Mouse (Mus musculus) B cell, adult 62 days (primary cell): Measurements from ENCODE around the gene Rsad1. TPM values are rescaled to one million over a fixed set of nuclear protein-coding genes. Genes with fewer than 3 reads are reported as not detected.

ENCODE experiments used
- total RNA-seq: library from RNA; stranded (reverse); gene quantifications from 4 replicates; pipeline ENCODE4 v1.2.4, GENCODE M21; 2023

Rsad1 gene
- total RNA-seq: 6.4 to 10.8 TPM (median 9.0 TPM) in 4 replicates

GRCm38 (mm10) chr11:94548888-94549690 lies at the start of gene Rsad1:
TSS of gene Rsad1 (minus strand) at chr11:94549255.

GRCm38 (mm10) chr11:94564437-94565150 lies 15.5 kb upstream of the Rsad1 start, which contains the start of gene Chad:
TSS of gene Chad (plus strand) at chr11:94565047.

GRCm38 (mm10) chr11:94521219-94521843 lies 27.7 kb downstream of the Rsad1 start, which contains the start of gene Mycbpap:
TSS of gene Mycbpap (minus strand) at chr11:94521742.

GRCm38 (mm10) chr11:94499661-94500152 lies 49.3 kb downstream of the Rsad1 start, which contains the start of gene Epn3:
TSS of gene Epn3 (minus strand) at chr11:94499974.

Other genes starting within 250 kb of the Rsad1 start
- gene Luc7l3, start 227.3 kb downstream of the Rsad1 start, total RNA-seq: 119 to 127 TPM (median 123 TPM) in 4 replicates
- gene Ankrd40, start 221.3 kb downstream of the Rsad1 start, total RNA-seq: 57.4 to 62.7 TPM (median 59.3 TPM) in 4 replicates
- 1.1 to 1.9 TPM (median 1.4 TPM) in 4 replicates for gene Abcc3, start 156.3 kb downstream of the Rsad1 start, total RNA-seq
- gene Cacna1g, start 75.1 kb downstream of the Rsad1 start, total RNA-seq: 0.21 TPM in 1 of 4 replicates, not detected in the others
- gene Spata20, start 63.1 kb downstream of the Rsad1 start, total RNA-seq: not detected in 4 replicates
- gene Epn3, start 49.3 kb downstream of the Rsad1 start, total RNA-seq: not detected in 4 replicates
- 0.27 to 1.3 TPM (median 0.58 TPM) in 3 of 4 replicates, not detected in the other for gene Mycbpap, start 27.5 kb downstream of the Rsad1 start, total RNA-seq
- not detected in 4 replicates for gene Chad, start 15.8 kb upstream of the Rsad1 start, total RNA-seq
- gene Acsf2, start 52.6 kb upstream of the Rsad1 start, total RNA-seq: 73.4 to 89.5 TPM (median 79.2 TPM) in 4 replicates
- gene Lrrc59, start 80.5 kb upstream of the Rsad1 start, total RNA-seq: 71.2 to 82.9 TPM (median 72.9 TPM) in 4 replicates
- 18.9 to 23.9 TPM (median 22.1 TPM) in 4 replicates for gene Mrpl27, start 104.5 kb upstream of the Rsad1 start, total RNA-seq
- gene Eme1, start 104.7 kb upstream of the Rsad1 start, total RNA-seq: 1.4 to 2.2 TPM (median 1.8 TPM) in 4 replicates
- 14.1 to 21.3 TPM (median 16.3 TPM) in 4 replicates for gene Xylt2, start 128.3 kb upstream of the Rsad1 start, total RNA-seq
- gene Gm11541, start 155.2 kb upstream of the Rsad1 start, total RNA-seq: not detected in 4 replicates
- gene Cdc34b, start 192.5 kb upstream of the Rsad1 start, total RNA-seq: not detected in 4 replicates
- gene Tmem92, start 233.4 kb upstream of the Rsad1 start, total RNA-seq: not detected in 4 replicates